Mouse (Mus musculus) E14TG2a.4 (cell line): Measurements from ENCODE around the gene Vamp3.
"Not testable (repeated sequence)": the region's sequence is repeated elsewhere in the genome, so short reads cannot be mapped to it uniquely, and the experiment has no call there.

Source experiments
- CTCF ChIP-seq: conservative IDR thresholded peaks from 2 replicates; pipeline ENCODE4 v1.5.1; 2014; ENCODE audit warnings: low read length
- POU5F1 ChIP-seq: IDR thresholded peaks from 2 replicates; pipeline ENCODE4 v1.6.1; 2014; ENCODE audit warnings: low read length, borderline replicate concordance

- not testable (repeated sequence) for TF ChIP-seq CTCF, POU5F1
Measured at GRCm38 (mm10) chr4:151017356-151017755, 40.4 kb downstream of the Vamp3 start.
